Mouse (Mus musculus) megakaryocyte, embryonic 14.5 days (primary cell): ENCODE measurements at regions not wholly inside any gene's neighbourhood (a gene's known extent, or its start where the extent isn't known, plus 50 kb on each side); places are given as distances from the start of the nearest gene placed in this dataset.

ENCODE experiments used
- H3K27me3 ChIP-seq: replicated peaks from 2 replicates; pipeline ENCODE3; 2012; ENCODE audit warnings: inconsistent platforms
- H3K36me3 ChIP-seq: replicated peaks from 2 replicates; pipeline ENCODE3; 2012; ENCODE audit warnings: low read length, inconsistent platforms, mixed read lengths
- H3K4me1 ChIP-seq: 2 replicates; pipeline ENCODE4 v1.6.1; 2012; ENCODE audit warnings: inconsistent platforms
- H3K4me3 ChIP-seq: replicated peaks from 2 replicates; pipeline ENCODE3; 2012; ENCODE audit warnings: moderate library complexity, mild to moderate bottlenecking, inconsistent platforms
- H3K9me3 ChIP-seq: 2 replicates; pipeline ENCODE4 v1.6.1; 2012; ENCODE audit warnings: inconsistent platforms
- FLI1 ChIP-seq: IDR thresholded peaks from 2 replicates; pipeline ENCODE4 v1.6.1; 2012; ENCODE audit warnings: low read length, inconsistent platforms, mixed read lengths
- GATA1 ChIP-seq: IDR thresholded peaks from 3 replicates; pipeline ENCODE4 v1.6.1; 2012; ENCODE audit warnings: mixed read lengths, low read length, inconsistent platforms, borderline replicate concordance

DNA sequence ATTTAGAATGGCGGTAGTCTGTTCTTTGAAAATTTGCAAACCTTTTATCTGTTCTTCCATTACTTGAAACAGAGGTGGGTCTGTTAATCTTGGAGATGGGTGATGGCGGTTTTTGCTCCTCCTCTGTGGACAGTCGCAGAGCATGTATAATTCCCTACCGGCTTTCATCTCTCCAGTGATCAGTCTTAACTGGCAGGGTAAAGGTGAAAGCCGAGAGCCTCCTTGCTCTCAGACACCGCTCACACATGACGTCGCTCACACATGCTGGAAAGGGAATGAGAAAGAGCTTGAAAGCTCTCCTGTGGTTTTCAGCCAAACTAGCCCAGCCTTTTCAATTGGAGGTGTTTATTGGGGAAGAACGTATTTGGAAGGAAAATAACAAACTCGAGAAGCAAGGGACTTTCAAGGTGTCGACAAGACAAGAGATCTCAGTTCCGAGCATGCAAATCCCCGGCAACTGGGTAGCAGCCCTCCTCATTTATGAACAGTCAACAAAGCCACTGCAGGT lies 166.3 kb upstream of the Cxcr4 start:
- Histone ChIP-seq H3K4me1 (no peaks in the 10 kb centered on the region), H3K4me3 (no peak overlapping the region), H3K27me3 (no peaks in the 10 kb centered on the region), H3K9me3 (no peaks in the 10 kb centered on the region), H3K36me3 (no peaks in the 10 kb centered on the region)
- TF ChIP-seq FLI1: no peak
- TF ChIP-seq GATA1: no peak

DNA sequence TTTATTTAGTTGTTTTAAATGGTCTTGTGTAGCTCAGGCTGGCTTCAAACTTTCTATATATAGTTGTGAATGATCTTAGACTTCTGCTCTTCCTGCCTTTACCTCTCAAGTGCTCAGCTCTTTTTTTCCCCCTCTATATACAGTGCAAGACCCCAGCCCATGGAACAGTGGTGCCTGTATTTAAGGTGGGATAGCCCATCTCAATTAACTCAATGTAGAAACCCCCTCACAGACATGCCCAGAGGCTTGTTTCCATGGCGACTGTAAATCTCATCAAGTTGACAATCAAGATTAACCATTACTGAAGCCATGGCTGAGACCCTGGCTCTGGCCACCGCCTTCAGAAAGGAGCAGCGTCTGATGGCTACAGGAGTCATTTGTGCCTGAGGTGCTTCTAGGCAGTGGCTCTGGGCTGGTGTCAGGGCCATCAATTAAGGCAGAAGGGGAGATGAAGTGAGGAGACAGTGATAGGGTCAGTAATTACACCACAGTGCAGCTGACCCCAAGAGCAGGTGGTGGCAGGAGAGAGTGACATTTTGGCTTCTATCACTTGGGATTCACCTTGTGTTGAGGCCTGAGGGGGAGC lies 161.4 kb upstream of the Cxcr4 start:
- no peak overlapping the region for H3K4me3 ChIP-seq
- H3K36me3 ChIP-seq: no peaks in the 10 kb centered on the region
- peaks cover under 1% of the 10 kb centered on the region; the same call in 1 of the 2 replicates for H3K9me3 ChIP-seq
- peaks cover under 1% of the 10 kb centered on the region; the same call in 1 of the 2 replicates for H3K4me1 ChIP-seq
- TF ChIP-seq FLI1: no peak
- TF ChIP-seq GATA1: no peak
- H3K27me3 ChIP-seq: peaks cover 2% of the 10 kb centered on the region

GRCm38 (mm10) chr1:128749437-128749994 lies 157.4 kb upstream of the Cxcr4 start:
- H3K36me3 ChIP-seq: no peaks in the 10 kb centered on the region
- no peak for TF ChIP-seq FLI1
- no peak for TF ChIP-seq GATA1
- peaks cover 21% of the 10 kb centered on the region for H3K4me1 ChIP-seq
- H3K4me3 ChIP-seq: no peak overlapping the region
- peaks cover 23% of the 10 kb centered on the region for H3K9me3 ChIP-seq
- H3K27me3 ChIP-seq: peaks cover 2% of the 10 kb centered on the region

DNA sequence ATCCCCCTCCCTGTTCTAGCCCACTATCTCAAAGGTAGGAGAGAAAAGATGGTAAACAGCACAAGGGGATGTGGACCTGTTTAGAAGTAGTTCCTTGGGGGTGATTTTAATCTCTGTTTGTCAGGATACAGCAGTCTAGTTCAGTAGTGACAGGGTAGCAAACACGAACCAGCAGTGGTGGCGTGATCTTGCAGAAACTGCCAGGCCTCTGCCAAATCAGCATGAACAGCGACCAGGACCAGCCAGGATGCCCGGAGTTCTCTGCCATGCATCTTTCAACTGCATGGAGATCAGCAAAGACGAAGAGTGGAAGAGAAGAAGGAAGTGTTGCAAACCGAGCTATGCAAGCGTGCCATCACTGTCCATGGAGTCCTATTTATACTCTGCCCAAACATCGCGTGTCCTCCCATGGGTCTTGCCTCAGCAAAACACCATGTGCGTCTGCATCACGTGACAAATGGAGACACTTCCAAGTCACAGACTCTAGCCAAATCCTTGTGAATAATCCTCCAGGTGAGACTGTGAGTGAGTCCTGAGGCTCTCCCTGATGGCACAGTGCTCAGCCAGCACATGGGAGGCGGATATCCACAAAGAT lies 155.2 kb upstream of the Cxcr4 start:
- Histone ChIP-seq H3K4me3 (peak overlapping the region; percentile 73), H3K9me3 (peaks cover 33% of the 10 kb centered on the region), H3K4me1 (peaks cover 21% of the 10 kb centered on the region), H3K36me3 (no peaks in the 10 kb centered on the region), H3K27me3 (peaks cover 3% of the 10 kb centered on the region)
- TF ChIP-seq FLI1 (no peak), GATA1 (no peak)

DNA sequence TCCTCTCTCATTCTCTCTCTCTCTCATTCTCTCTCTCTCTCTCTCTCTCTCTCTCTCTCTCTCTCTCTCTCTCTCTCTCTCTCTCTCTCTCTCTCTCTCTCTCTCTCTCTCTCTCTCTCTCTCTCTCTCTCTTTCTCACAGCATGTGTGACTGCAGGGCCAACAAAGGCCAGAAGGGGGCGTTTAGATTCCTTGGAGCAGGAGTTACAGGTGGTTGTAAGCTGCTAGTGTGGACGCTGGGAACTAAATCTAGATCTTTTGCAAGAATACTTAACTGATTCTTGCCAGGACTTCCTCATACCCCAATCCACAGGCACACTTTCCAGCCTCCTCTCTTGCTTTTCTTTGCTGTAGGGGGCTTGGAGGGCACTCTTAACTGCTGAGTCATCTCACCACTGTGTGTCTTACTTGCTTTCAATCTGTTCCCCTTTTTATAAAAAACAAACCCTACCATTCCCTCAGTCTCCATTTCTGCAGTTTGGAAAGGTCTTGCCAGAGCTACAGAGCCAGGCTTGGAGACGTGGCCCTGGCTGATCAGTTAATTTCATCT lies 154.4 kb upstream of the Cxcr4 start:
- no peak for TF ChIP-seq GATA1
- Histone ChIP-seq H3K36me3 (no peaks in the 10 kb centered on the region), H3K27me3 (peaks cover 2% of the 10 kb centered on the region), H3K9me3 (peaks cover 37% of the 10 kb centered on the region), H3K4me3 (no peak overlapping the region), H3K4me1 (peaks cover 21% of the 10 kb centered on the region)

- H3K27me3 ChIP-seq: peaks cover 5% of the 10 kb centered on the region
- no peak overlapping the region for H3K4me3 ChIP-seq
- no peak for TF ChIP-seq GATA1
- no peak for TF ChIP-seq FLI1
- peaks cover 23% of the 10 kb centered on the region for H3K9me3 ChIP-seq
- no peaks in the 10 kb centered on the region for H3K36me3 ChIP-seq
- H3K4me1 ChIP-seq: peaks cover 10% of the 10 kb centered on the region
These were observed 148.5 kb upstream of the Cxcr4 start for GRCm38 (mm10) chr1:128740616-128741015.

DNA sequence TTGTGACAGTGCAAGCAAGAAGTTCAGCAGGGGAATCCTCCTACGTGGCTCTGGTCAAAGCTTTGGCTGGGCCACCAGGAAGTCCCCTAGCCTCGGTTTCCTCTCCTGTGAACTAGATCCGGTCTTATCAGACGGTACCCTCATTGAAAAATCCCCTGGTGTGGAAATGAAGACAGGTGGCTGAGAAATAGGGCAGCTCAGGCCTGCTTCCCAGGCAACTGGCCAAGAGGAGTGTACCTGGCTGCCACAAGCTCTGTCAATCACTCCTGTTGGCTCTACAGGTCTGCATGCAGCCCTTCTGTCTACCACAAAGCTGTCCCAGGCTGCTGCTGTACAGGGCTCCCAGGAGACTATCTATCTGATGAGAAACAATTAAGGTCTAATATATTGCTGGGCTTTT lies 146.1 kb upstream of the Cxcr4 start:
- H3K4me1 ChIP-seq: peaks cover 10% of the 10 kb centered on the region
- no peaks in the 10 kb centered on the region for H3K36me3 ChIP-seq
- no peak overlapping the region for H3K4me3 ChIP-seq
- peaks cover 11% of the 10 kb centered on the region for H3K9me3 ChIP-seq
- H3K27me3 ChIP-seq: peaks cover 4% of the 10 kb centered on the region
- TF ChIP-seq GATA1 (no peak), FLI1 (no peak)

- TF ChIP-seq GATA1 (no peak), FLI1 (no peak)
- Histone ChIP-seq H3K4me1 (peaks cover 10% of the 10 kb centered on the region), H3K36me3 (no peaks in the 10 kb centered on the region)
These were observed 142.8 kb upstream of the Cxcr4 start for GRCm38 (mm10) chr1:128734857-128735256.

GRCm38 (mm10) chr1:128731445-128731844 lies 139.4 kb upstream of the Cxcr4 start:
- H3K36me3 ChIP-seq: no peaks in the 10 kb centered on the region

More at GRCm38 (mm10) chr1:128734857-128735256, 142.8 kb upstream of the Cxcr4 start:
- no peak overlapping the region for H3K4me3 ChIP-seq
- peaks cover 3% of the 10 kb centered on the region for H3K27me3 ChIP-seq
- no peaks in the 10 kb centered on the region for H3K9me3 ChIP-seq

DNA sequence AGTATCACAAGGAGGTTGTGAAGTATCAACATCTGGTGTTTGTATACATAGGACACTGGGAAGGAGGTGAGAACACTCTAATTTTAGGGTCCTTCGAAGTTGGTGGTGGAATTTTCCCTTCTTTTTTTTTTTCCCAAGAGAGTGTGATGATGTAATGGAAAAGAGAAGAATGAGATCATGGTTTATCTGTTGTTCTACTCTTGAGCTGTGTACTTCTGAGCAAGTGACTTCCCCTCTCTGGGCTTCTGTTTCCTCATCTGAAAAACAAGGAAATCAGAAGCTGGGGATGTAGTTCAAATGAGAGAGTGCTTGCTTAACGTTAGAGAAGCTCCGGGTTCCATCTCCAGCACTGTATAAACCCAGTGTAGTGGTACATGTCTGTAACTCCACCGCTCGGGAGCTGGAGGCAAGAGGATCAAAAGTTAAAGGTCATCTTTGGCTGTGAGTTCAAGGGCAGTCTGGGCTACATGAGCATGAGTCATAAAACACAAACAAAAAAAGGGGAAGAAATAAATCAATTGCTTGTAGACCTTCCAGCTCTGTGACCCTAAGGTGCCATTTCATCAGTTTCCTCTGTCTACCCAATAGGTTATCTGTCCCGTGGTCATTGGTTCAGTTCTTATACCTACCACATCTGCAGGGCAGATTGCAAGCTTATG lies 132.5 kb upstream of the Cxcr4 start:
- Histone ChIP-seq H3K27me3 (no peaks in the 10 kb centered on the region), H3K4me3 (no peak overlapping the region), H3K36me3 (no peaks in the 10 kb centered on the region), H3K9me3 (no peaks in the 10 kb centered on the region), H3K4me1 (no peaks in the 10 kb centered on the region)
- no peak for TF ChIP-seq GATA1
- TF ChIP-seq FLI1: no peak

More at GRCm38 (mm10) chr1:128731445-128731844, 139.4 kb upstream of the Cxcr4 start:
- Histone ChIP-seq H3K4me1 (no peaks in the 10 kb centered on the region), H3K4me3 (no peak overlapping the region), H3K9me3 (no peaks in the 10 kb centered on the region), H3K27me3 (no peaks in the 10 kb centered on the region)
- TF ChIP-seq FLI1 (no peak), GATA1 (no peak)
